Mouse (Mus musculus): ENCODE results near the gene Mob1b. TPM values are rescaled to one million over a fixed set of nuclear protein-coding genes. Genes with fewer than 3 reads are reported as not detected.

Gene Mob1b
- total RNA-seq (2015; ENCODE audit: low replicate concordance) (28.1 and 57.8 TPM in 2 replicates), total RNA-seq (2017; ENCODE audit: low replicate concordance) (19.1 and 28.9 TPM in 2 replicates)

DNA sequence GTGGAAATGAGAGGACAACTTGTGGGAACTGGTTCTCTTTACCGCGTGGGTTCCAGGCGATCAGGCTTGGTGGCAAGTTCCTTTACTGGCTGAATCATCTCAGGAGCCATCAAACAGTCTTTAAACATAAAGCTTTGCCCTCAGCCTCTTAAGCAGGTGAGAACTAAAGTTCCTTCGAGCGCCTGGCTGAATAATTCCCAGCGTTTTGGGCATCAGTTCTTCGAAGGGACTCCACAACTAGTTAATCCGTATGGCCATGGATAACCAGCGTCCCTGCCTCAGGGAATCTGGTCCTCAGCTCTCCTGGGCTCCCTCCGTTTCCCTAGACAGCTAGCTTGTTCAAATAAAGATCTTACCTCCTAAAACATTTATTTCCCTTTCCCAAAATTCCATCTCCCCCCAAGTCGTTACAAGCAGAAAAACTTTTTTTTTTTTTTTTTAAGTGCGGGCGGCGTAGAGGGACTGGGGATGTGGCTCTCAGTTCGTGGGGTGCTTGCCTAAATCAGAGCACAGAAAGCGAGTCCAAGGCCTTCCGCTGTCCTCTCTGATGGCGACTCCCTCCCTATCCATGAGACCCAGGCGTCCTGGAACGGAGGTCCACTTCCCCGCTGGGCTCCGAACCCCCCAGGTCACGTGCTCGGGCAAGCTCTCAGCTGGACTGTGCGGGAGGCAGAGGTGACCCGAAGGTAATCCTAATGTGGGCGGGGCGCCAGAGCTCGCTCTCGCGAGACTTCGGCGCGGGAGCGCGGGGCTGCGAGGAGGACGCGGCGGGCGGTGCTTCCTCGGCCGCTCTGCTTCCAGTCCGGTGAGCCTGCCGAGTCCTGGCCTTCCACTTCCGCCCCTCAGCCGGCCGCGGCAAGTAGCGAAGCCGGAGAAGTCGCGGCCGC, at the start of gene Mob1b:
Mob1b (plus strand) TSS at position 740 of the 887 bp plus-strand sequence.
- peak; percentile 84 for ATAC-seq (replicated peaks; ENCODE audit: low FRiP score, poor library complexity, severe bottlenecking)

DNA sequence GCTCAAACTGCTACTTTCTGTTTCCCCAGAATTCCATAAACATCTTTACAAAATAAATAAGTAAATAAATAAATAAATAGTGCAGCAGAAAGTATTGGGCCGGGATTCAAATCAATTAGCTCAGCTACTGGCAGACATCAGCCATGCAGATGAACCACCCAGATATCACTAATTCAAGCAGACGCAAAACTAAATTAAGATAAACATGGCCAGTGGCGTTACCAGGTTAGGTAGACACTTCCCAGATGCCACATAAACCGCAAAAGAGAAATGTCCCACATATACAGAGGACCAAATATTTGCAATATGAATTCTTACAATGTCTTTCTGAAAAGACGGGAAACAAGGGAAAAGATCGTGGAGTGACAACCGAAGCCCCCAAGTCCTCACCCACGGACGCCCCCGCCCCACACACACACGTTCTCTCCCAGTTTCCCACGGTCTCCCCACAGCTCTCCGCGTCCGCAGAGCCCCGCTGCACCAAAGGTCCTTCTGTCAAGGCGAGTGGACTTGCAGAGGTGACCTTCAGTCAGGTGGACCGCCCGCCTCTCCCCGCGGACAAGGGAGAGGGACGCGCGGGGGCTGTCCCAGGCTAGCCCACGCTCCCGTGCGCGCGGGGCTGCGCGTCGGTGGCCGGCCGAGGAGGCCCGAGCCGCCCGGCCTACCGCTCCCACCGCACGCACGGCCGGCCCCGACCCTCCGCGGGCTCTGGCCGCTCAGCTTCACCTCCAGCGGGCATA, 45.8 kb upstream of the Mob1b start:
- ATAC-seq (replicated peaks; ENCODE audit: low FRiP score, poor library complexity, severe bottlenecking), result peak; percentile 51

DNA sequence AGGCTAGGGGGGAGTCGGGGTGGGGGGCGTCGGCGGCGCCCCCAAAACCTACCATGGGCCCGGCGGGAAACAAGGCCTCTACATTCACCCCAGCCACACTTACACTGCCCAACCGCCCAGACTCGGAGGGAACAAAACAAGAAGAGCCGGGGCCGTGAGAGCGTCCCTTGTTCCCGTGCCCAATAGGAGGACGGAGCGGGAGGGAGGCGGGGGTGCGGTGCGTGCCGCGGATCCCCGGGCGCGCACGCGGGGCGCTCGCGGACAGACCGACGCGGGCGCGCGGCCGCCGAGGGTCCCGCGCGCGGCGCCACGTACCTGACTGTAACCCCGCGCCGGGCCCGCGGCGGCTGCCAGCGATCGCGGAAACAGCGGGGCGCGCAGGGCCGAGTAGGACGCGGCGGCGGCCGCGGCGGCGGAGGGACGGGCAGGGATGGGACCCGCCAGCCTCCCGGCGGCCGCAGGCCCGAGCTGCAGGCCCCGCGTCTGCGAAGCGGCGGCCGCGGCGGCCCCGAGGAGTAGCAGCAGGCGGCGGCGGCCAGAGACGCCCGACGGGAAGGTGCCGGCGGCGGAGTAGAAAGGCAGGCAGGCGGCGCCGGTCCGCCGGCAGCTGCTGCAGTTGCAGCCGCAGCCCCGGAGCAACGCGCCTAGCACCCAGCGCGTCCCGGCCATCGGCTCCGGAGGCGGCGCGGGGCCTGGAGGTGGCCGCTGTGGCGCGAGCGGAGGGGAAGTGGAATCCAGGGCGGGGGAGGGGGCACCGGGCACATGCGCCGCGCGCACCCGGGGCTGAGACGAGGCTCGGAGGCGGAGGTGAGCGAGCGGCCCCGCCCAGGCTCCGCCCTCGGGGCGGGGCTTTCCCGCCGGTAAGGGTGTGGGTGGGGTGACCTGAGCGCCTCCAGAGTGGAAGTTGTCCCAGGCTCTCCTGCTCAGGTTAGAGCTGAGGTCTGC, 44.9 kb upstream of the Mob1b start, which contains the start of gene Grsf1:
Grsf1 (minus strand) TSS at position 729 of the 945 bp plus-strand sequence.
- peak; percentile 94 for ATAC-seq (replicated peaks; ENCODE audit: low FRiP score, poor library complexity, severe bottlenecking)

DNA sequence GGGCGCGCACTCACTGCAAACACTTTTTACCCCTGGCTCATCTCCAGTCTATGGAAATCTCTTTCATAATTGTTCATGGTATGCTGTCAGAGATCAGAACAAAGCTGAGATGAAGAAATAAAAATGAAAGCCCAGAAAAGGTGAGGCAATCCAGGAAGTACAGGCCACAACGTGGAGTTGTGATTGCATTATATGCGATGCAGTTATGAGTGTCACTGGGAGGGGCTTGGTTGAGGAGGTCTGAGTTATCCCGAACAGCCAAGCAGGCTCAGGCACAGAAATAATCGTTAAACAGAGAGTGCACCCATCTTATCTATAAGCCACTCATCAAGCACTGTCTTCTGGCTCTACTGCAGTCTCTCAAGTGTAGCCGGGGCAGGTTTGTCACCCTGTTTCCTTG, 41.7 kb upstream of the Mob1b start:
- no peak for ATAC-seq (replicated peaks; ENCODE audit: low FRiP score, poor library complexity, severe bottlenecking)

DNA sequence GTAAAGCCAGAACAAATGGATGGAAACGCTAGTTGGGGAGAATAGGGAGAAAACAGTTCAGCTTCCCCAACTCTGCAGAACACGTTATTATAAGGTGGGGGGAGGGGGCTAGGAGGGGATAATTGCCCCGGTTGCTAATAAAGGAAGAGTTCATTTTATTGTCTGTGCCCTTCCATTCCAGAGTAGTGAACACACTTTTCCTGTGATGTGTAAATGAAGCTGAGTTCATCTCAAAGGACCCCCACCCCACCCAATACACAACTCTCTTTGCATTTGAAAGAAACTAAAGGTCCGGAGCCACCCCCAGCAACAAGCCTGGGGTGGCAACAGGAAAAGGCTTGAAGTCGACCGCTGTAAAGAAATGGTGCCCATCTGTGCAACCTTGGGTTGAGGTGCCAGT, 41.3 kb upstream of the Mob1b start:
- no peak for ATAC-seq (replicated peaks; ENCODE audit: low FRiP score, poor library complexity, severe bottlenecking)

DNA sequence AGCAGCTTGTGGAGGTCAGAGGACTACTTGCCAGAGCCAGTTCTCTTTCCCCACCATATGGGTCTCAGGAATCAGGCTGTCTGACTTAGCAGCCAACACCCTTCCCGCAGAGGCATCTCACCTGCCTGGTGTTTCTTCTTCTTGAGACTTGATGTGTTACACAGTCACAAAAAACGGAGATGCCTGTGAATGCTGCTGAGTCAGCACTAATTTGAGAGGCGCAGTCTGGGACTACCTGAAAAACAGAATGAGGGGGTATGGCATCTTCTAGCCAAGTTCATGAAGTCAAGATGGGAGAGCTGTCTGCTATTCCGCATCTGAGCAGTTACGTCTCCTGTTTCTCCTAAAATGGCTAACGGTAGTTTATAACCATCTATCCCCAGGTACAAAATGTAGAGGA, 40.1 kb upstream of the Mob1b start:
- ATAC-seq (replicated peaks; ENCODE audit: low FRiP score, poor library complexity, severe bottlenecking), result no peak

DNA sequence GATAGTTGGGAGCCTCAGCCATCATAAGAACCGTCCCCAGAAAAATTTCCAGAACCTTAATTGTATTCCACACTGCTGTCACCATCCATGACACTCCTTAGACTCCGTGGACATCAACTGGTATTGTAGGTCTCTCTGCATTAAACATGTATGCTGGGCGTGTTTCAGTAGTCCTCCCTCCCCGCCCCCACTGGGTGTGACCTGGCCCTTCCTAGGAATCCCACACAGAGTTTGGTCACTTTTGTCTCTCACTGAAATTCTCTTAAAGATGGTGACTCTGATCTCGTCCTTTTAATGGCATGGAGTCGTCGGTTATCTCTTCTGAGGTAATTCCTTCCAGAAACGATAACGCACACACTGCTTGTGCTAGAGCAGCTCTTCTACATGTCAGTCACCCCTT, 36.9 kb upstream of the Mob1b start:
- no peak for ATAC-seq (replicated peaks; ENCODE audit: low FRiP score, poor library complexity, severe bottlenecking)

DNA sequence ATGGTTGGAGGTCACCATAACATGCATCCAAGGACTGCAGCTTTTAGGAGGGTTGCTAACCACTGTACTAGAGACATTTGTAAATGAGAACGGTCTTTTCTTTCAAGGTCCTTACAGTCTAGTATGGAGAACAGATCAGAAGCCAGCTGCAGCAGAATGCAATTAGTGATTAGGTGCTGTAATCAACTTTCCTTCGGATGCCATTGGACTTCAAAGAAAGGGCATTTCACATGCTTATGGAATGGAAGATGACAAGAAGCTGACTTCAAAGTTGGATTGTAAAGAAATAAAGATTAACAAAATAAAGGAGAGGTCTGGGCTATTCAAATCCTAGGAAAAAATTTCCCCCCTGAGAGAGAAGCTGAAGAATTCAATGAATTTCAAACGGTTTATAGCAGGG, 36.4 kb upstream of the Mob1b start:
- ATAC-seq (replicated peaks; ENCODE audit: low FRiP score, poor library complexity, severe bottlenecking), result no peak

DNA sequence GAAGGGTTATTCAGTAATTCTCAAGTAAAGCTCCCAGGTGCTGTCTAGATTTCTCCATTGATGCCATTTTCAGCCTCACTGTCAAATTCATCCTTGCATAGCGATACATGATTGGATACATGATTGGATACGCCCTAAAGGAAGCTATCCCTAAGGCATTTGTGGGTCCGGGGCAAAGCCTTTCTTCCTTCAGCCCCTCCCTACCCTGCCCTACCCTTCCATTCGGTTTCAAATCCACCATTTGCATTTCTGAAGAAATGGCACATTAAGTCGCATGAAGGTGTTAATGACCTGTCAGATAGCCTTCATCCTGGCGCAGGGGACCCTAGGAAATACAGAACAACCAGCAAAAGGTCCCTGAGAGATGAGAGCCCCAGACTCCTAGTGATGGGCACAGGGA, 35.3 kb upstream of the Mob1b start:
- no peak for ATAC-seq (replicated peaks; ENCODE audit: low FRiP score, poor library complexity, severe bottlenecking)

DNA sequence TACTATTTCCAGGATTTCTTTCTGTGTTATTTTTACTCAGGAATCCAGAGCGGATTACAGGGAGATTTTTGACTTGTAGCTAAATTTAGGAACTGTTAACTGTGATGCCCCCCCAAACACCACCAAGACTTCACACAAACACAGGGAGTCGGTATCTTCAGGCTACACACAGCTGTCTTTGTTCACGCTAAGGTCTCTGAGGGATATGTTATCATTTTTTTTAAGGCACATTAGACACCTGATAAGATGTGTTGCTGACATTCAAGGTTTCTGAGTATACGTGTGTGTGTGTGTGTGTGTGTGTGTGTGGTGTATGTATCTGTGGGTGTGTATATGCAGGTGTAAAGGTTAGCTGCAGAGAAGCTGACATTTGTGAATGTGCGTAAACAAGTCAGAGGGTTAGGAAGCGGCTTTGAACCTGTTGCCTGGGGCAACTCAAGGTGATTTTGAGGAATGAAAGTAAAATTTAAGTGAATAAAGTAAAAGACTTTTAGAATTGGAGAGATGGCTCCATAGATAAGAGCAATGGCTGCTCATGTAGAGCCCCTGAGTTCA, 34.8 kb upstream of the Mob1b start:
- no peak for ATAC-seq (replicated peaks; ENCODE audit: low FRiP score, poor library complexity, severe bottlenecking)

DNA sequence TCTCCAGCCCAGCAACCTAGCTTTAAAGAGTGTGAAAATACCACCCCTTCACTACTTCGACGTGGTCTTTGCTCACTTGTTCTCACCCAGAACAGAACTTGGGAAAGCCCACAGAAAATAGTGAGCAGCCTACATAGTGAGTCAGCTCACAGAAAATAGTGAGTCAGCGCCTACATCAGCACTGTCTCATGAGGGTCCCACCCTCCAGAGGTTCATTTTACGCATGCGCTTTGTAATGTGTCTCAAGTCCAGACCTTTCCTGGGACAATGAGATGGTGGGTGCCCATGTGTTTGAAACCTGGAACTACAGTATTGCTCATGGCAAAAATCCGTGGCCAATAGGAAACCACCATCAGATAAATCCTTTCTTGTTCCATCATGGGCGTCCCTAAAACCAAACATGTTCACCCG, 32.7 kb upstream of the Mob1b start:
- ATAC-seq (replicated peaks; ENCODE audit: low FRiP score, poor library complexity, severe bottlenecking), result no peak

DNA sequence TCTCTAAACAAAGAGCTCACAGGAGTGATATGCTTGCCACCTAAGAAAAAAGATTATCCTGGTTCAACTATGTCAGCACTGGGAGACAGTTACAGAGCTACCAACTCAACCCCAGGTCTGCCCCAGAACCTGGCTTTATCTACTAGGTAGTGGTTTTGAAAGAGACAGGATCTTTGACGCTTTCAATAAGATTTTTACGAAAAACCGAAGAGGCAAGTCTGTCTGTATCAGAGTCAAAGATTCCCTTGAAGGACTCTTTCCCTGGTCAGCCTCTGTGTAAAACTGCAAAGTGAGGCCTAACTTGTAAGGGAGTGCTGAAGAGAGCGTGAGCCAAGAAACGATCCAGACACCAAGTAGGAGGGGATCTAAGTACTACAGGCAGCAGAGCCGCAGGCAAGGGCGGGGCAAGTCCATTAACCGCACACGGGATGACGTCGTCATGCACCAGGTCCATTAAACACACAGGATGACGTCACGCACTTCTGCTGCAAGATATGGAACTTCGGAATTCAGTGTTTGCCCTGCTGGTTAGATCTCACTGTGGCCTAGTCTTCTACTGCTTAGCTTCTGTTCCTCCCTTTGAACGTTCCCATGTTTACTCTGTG, 32.0 kb upstream of the Mob1b start:
- ATAC-seq (replicated peaks; ENCODE audit: low FRiP score, poor library complexity, severe bottlenecking), result no peak

DNA sequence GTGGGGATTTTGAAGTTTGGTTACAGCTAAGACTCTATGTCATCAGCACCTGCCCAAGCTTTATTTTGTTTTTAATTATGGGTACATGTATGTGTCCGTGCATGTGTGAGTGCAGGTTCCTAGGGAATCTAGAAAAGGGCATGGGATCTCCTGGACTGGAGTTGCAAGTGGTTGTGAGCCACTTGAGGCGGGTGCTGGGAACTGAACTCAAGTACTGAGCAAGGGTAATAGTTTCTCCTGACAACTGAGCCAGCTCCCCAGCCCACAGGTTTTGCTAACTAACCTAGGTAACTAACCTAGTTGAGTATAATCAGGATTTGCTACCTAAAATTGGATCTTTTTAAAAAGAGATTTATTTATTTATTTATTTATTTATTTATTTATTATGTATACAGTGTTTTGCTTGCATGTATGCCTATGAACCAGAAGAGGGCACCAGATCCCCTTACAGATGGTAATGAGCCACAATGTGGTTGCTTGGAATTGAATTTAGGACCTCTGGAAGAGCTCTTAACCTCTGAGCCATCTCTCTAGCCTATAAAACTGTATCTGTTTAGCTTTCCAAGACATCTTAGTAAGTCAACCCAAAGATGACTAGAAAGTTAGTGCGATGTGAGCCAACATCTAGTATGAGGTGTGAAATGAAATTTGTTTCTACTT, 31.2 kb upstream of the Mob1b start:
- ATAC-seq (replicated peaks; ENCODE audit: low FRiP score, poor library complexity, severe bottlenecking), result no peak

DNA sequence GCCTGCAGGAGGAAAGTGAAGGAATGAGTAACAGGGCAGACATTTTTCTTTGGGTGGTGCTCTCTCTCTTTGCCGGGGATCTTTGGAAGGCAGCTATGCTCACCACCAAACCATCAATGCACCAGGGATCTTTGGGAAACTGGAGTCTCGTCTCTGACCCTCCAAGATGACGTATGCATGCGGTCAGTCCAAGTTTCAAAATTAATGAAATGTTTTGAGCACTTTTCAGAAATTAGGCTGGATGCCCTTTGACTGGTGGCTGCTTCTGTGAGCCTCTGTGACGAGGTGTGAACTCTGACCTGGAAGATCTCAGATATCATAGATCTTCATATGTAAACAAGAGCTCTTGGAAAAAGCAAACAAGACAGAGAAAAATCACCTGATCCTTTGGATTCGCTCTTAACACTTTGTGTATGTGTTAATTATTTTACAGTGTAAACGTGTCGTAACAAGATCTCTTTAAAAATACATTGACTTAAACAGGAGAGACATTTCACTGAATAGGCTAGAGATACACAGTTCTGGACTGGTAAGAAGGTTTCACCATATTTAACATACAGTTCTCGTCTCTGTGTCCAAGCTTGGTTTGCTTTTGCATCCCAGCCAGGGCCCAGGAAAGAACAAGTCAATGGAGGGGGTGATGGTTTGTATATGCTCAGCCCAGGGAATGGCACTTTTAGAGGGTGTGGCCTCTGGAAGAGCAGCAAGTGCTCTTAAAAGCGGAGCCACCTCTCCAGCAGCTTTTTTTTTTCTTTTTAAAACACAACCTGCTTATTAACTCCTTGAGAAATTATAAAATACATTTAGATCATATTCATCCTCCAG, 29.8 kb upstream of the Mob1b start:
- ATAC-seq (replicated peaks; ENCODE audit: low FRiP score, poor library complexity, severe bottlenecking), result no peak

DNA sequence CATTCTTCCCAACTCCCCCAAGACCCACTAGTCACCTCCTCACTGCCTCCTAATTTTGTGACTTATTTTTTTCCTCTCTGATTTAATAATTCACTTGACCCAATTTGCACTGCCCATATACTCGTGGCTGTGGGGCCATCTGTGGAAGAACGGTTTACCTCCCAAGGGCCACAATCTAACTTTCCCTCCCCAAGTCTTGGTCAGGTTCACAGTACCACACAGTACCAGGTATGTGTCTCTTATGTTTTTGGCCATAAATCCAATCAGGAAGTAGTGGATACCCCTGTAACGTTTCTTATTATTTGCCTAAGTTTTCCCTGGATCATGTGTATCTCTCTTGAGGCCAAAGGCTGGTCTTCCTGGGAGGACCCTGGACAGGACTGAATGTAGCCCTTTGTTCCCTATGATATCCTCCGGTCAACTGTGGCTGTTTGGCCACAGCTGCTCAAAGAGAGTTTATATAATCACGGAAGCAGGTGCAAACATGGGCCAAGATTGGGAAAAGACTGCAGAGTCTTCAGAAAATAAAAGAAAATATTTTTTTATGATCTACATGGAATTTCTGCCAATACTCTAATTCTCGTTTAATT, 29.1 kb upstream of the Mob1b start:
- no peak for ATAC-seq (replicated peaks; ENCODE audit: low FRiP score, poor library complexity, severe bottlenecking)

DNA sequence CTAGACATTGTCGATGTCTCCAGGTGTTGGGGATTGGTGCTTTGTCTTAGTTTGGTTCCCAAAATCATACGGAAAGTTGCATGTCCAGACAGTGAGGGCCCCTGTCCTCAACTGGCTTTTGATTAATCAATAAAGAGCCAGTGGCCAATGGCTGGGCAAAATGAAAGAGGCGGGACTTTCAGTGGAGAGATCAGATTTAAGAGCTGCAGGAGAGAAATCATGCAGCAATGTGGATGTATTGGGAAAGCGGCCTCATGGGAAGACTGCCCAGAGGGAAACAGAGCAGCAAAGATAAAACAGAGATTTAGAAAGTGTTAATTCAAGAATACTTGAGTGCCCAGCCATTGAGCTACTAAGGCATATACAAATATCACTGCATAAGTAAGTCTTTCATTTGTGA, 28.1 kb upstream of the Mob1b start:
- ATAC-seq (replicated peaks; ENCODE audit: low FRiP score, poor library complexity, severe bottlenecking), result no peak

DNA sequence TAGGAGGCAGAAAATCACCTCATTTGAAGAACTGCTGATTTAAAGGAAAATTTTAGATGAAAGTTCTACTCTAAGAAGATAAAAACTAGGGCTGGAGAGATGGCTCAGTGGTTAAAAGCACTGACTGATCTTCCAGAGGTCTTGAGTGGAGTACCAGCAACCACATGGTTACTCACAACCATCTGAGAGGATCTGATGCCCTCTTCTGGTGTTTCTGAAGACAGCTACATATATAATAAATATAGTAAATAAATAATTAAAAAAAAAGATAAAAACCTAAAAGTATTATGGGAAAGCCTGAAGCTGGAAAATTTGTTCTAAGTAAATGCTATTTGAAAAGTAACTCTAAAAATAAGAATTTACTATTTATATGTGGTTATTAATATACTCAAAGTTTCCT, 27.6 kb upstream of the Mob1b start:
- ATAC-seq (replicated peaks; ENCODE audit: low FRiP score, poor library complexity, severe bottlenecking), result no peak
